Mouse (Mus musculus): ENCODE measurements around the gene 9930021J03Rik. TPM values are rescaled to one million over a fixed set of nuclear protein-coding genes. Genes with fewer than 3 reads are reported as not detected.
A peak's percentile ranks its signal among the peaks of the same experiment; 100 is the strongest.

The 9930021J03Rik gene
- polyA plus RNA-seq, 1 experiment, result 27.0 TPM

GRCm38 (mm10) chr19:29812581-29813460 lies 7.0 kb upstream of the 9930021J03Rik start, which contains the start of gene Ranbp6:
Gene Ranbp6, minus strand, starts transcription at chr19:29812974.
- peak within 1 kb of the TSS; percentile 97 for H3K4me3 ChIP-seq (ENCODE audit: insufficient read depth, low read length)
- 0 out of 2 replicates have a peak within 1 kb of the TSS, but pooled peaks have one; percentile 69 for H3K27ac ChIP-seq (ENCODE audit: insufficient read depth, low read length)
- peaks cover 5% of the 10 kb centered on the region for H3K4me1 ChIP-seq (ENCODE audit: control insufficient read depth, insufficient read depth, low read length)
- TF ChIP-seq CTCF (IDR thresholded peaks at IDR 0.05; ENCODE audit: extremely low read depth, insufficient read depth, low read length) (no peak), POLR2A (IDR thresholded peaks at IDR 0.05; ENCODE audit: extremely low read depth, insufficient read depth, low read length) (peak; percentile 89)

DNA sequence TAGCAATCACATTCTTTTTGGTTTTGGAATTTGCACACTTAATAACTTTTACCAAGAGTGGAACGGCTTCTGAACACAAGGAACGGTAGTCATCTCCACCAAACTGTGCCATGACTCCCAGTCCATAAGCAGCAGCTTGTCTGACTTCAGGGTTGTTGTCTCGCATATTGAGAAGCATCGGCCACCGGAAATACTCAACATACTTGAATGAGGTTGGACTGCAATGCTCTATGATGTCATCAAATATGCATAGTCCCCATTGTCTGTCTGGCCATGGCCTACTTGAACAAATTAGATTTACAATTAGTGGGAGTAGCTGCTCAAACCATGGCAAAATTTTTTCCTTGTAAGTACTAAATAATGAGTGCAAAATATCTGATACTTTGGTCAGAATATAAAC lies 4.2 kb upstream of the 9930021J03Rik start:
- Histone ChIP-seq H3K4me1 (ENCODE audit: control insufficient read depth, insufficient read depth, low read length) (peaks cover 5% of the 10 kb centered on the region), H3K27ac (ENCODE audit: insufficient read depth, low read length) (no peak overlapping the region), H3K4me3 (ENCODE audit: insufficient read depth, low read length) (no peak overlapping the region)
- TF ChIP-seq CTCF (IDR thresholded peaks at IDR 0.05; ENCODE audit: extremely low read depth, insufficient read depth, low read length) (no peak), POLR2A (IDR thresholded peaks at IDR 0.05; ENCODE audit: extremely low read depth, insufficient read depth, low read length) (no peak)

GRCm38 (mm10) chr19:29805101-29805916 lies 480 bp downstream of the 9930021J03Rik start:
- Histone ChIP-seq H3K4me3 (ENCODE audit: insufficient read depth, low read length) (peak overlapping the region; percentile 57), H3K27ac (ENCODE audit: insufficient read depth, low read length) (peak overlapping the region; percentile 39; the same call in 1 of the 2 replicates), H3K4me1 (ENCODE audit: control insufficient read depth, insufficient read depth, low read length) (peaks cover 4% of the 10 kb centered on the region)
- no peak for TF ChIP-seq CTCF (IDR thresholded peaks at IDR 0.05; ENCODE audit: extremely low read depth, insufficient read depth, low read length)

- H3K4me3 ChIP-seq (ENCODE audit: insufficient read depth, low read length), result peak overlapping the region; percentile 17; the same call in 1 of the 2 replicates
- TF ChIP-seq POLR2A (IDR thresholded peaks at IDR 0.05; ENCODE audit: extremely low read depth, insufficient read depth, low read length) (no peak), CTCF (IDR thresholded peaks at IDR 0.05; ENCODE audit: extremely low read depth, insufficient read depth, low read length) (no peak)
- peaks cover 3% of the 10 kb centered on the region for H3K4me1 ChIP-seq (ENCODE audit: control insufficient read depth, insufficient read depth, low read length)
- no peak overlapping the region for H3K27ac ChIP-seq (ENCODE audit: insufficient read depth, low read length)
Observed at GRCm38 (mm10) chr19:29803946-29804345, 1.8 kb downstream of the 9930021J03Rik start.

DNA sequence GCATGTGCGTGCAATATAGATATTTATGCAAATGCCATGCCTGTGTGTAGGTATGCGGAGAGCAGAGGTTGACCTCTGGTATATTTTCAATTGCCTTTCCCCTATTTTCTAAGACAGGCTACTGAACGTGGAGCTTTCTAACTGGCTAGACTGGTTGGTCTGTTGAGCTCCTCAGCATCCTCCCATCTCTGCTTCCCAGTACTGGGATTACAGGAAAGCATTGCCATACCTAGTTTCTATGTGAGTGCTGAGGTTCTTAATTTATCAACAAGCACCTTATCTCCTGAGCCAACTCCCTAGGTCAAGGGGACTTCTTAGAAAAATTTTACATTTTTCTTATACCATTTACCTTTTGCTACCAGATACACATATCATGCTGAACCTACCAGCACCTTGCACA lies 8.4 kb downstream of the 9930021J03Rik start:
- TF ChIP-seq POLR2A (IDR thresholded peaks at IDR 0.05; ENCODE audit: extremely low read depth, insufficient read depth, low read length), result no peak
- Histone ChIP-seq H3K4me3 (ENCODE audit: insufficient read depth, low read length) (no peak overlapping the region), H3K4me1 (ENCODE audit: control insufficient read depth, insufficient read depth, low read length) (no peaks in the 10 kb centered on the region; the same call in 1 of the 2 replicates), H3K27ac (ENCODE audit: insufficient read depth, low read length) (no peak overlapping the region)

DNA sequence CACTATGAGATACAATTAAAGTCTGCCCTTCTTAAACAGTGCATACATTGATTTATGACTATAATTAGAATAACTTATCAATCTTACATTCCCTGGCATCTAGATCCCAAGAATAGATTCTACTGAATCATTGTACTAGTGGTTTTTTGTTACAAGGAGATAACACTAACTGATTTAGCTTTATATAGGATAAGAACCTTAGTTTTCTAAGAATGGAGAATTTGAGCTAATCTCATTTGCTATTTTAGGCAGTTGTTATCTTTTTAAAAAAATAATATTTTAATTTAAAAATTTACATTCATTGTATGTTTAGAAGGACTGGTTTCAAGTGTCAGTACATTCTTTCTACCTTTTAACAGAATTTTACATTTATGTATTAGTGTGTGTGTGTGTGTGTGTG lies 17.8 kb downstream of the 9930021J03Rik start:
- Histone ChIP-seq H3K27ac (ENCODE audit: insufficient read depth, low read length) (no peak overlapping the region), H3K4me3 (ENCODE audit: insufficient read depth, low read length) (no peak overlapping the region), H3K4me1 (ENCODE audit: control insufficient read depth, insufficient read depth, low read length) (no peaks in the 10 kb centered on the region)
- TF ChIP-seq CTCF (IDR thresholded peaks at IDR 0.05; ENCODE audit: extremely low read depth, insufficient read depth, low read length) (no peak), POLR2A (IDR thresholded peaks at IDR 0.05; ENCODE audit: extremely low read depth, insufficient read depth, low read length) (no peak)

DNA sequence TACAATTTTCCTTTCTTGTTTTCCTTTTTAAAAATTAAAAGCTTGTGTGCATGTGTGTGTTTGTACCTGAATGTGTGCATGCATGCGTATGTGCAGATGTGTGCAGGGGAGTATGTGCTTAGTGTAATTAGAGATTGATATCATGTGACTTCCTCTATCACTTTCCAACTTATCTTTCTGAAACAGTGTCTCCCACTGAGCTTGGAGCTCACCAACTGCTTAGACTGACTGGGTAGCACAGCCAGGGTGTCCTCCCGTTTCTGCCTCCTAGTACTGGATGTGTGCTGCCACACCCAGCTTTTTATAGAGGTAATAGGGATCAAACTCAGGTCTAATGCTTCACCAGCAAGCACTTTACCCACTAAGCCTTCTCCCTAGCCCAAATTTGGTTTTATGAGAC lies 22.9 kb downstream of the 9930021J03Rik start:
- H3K4me3 ChIP-seq (ENCODE audit: insufficient read depth, low read length), result no peak overlapping the region
- TF ChIP-seq CTCF (IDR thresholded peaks at IDR 0.05; ENCODE audit: extremely low read depth, insufficient read depth, low read length), result no peak
- no peak for TF ChIP-seq POLR2A (IDR thresholded peaks at IDR 0.05; ENCODE audit: extremely low read depth, insufficient read depth, low read length)
- H3K27ac ChIP-seq (ENCODE audit: insufficient read depth, low read length), result no peak overlapping the region

GRCm38 (mm10) chr19:29753939-29754338 lies 51.9 kb downstream of the 9930021J03Rik start:
- Histone ChIP-seq H3K27ac (ENCODE audit: insufficient read depth, low read length) (no peak overlapping the region), H3K4me1 (ENCODE audit: control insufficient read depth, insufficient read depth, low read length) (no peaks in the 10 kb centered on the region), H3K4me3 (ENCODE audit: insufficient read depth, low read length) (no peak overlapping the region)
- TF ChIP-seq POLR2A (IDR thresholded peaks at IDR 0.05; ENCODE audit: extremely low read depth, insufficient read depth, low read length) (no peak), CTCF (IDR thresholded peaks at IDR 0.05; ENCODE audit: extremely low read depth, insufficient read depth, low read length) (no peak)

More for the DNA sequence above, 22.9 kb downstream of the 9930021J03Rik start:
- no peaks in the 10 kb centered on the region for H3K4me1 ChIP-seq (ENCODE audit: control insufficient read depth, insufficient read depth, low read length)

GRCm38 (mm10) chr19:29750994-29751393 lies 54.8 kb downstream of the 9930021J03Rik start:
- Histone ChIP-seq H3K27ac (ENCODE audit: insufficient read depth, low read length) (no peak overlapping the region), H3K4me3 (ENCODE audit: insufficient read depth, low read length) (no peak overlapping the region), H3K4me1 (ENCODE audit: control insufficient read depth, insufficient read depth, low read length) (no peaks in the 10 kb centered on the region)
- TF ChIP-seq POLR2A (IDR thresholded peaks at IDR 0.05; ENCODE audit: extremely low read depth, insufficient read depth, low read length), result no peak
- TF ChIP-seq CTCF (IDR thresholded peaks at IDR 0.05; ENCODE audit: extremely low read depth, insufficient read depth, low read length), result no peak

Measured in cortical plate, adult 2 months (tissue).